Comparison of ENCODE assay signal across 13 mouse cellular contexts in genomic region chr16:31630381-31630780, GRCm38 (mm10).
"Had no signal": no experiment of that assay in that cellular context is flagged by ENCODE, and none has a peak within 500 bp of the region (broad histone marks: within the 10 kb centered on the region; RNA-seq: fewer than 3 reads in every experiment).

No protein-coding gene starts in this region.

- H3K4me1 ChIP-seq: limb, embryonic 15.5 days; neural tube, embryonic 13.5 days had no signal

- ATAC-seq: midbrain, embryonic 16.5 days had no signal

- H3K36me3 ChIP-seq: limb, embryonic 15.5 days; midbrain, embryonic 12.5 days; neural tube, embryonic 13.5 days had no signal

- H3K27me3 ChIP-seq: limb, embryonic 15.5 days; midbrain, embryonic 12.5 days; neural tube, embryonic 13.5 days had no signal

- H3K4me3 ChIP-seq: limb, embryonic 15.5 days; midbrain, embryonic 12.5 days; neural tube, embryonic 13.5 days had no signal

- H3K9me3 ChIP-seq: limb, embryonic 15.5 days; midbrain, embryonic 12.5 days had no signal

- DNase-seq: kidney, adult 9 months; kidney, postnatal 14 days; layer of hippocampus, postnatal 36 days; lung, adult 18-20 months; right cerebral cortex, adult 18-20 months; right cerebral cortex, postnatal 25 days; thymus, adult 18-20 months; thymus, postnatal 14 days had no signal

- H3K4me2 ChIP-seq: limb, embryonic 15.5 days; midbrain, embryonic 12.5 days; neural tube, embryonic 13.5 days had no signal

- H3K9ac ChIP-seq: limb, embryonic 15.5 days; liver, embryonic 14.5 days; midbrain, embryonic 12.5 days; neural tube, embryonic 13.5 days had no signal

- H3K27ac ChIP-seq: limb, embryonic 15.5 days; liver, embryonic 14.5 days; midbrain, embryonic 12.5 days; neural tube, embryonic 13.5 days had no signal
